Mouse (Mus musculus) liver, adult 2 months (tissue): ENCODE measurements around the gene Gpnmb.

Experiments used
- CTCF ChIP-seq: fragments of 200-500 bp; IDR thresholded peaks from 2 replicates; pipeline ENCODE4 v1.5.1; 2011; ENCODE audit warnings: low read depth, low read length, control low read depth
- POLR2A ChIP-seq: fragments of 200-500 bp; IDR thresholded peaks from 2 replicates; pipeline ENCODE4 v1.6.1; 2011; ENCODE audit warnings: low read length, control low read depth; ENCODE audit not compliant: insufficient read depth; ENCODE audit errors: extremely low read depth

DNA sequence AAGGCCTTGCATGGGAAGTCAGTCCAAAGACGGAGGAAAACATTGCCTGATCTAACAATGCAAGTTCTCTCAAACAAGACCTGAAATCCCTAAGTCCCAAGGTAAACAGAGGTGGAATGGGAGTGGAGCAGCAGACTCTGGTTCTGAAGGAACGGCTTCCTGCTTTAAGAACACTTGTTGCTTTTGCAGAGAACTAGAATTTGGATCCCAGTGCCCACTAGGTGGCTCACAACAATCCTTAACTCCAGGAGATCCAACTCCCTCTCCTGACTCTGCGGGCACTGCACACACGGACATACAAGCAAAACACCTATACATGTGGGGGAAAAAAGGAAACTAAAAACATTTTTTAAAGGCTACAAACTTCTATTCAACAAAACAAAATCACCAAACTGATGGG is 33.0 kb upstream of the Gpnmb start:
- TF ChIP-seq CTCF (no peak), POLR2A (no peak)
